Mouse (Mus musculus): ENCODE results near the gene Dnajc3.

DNA sequence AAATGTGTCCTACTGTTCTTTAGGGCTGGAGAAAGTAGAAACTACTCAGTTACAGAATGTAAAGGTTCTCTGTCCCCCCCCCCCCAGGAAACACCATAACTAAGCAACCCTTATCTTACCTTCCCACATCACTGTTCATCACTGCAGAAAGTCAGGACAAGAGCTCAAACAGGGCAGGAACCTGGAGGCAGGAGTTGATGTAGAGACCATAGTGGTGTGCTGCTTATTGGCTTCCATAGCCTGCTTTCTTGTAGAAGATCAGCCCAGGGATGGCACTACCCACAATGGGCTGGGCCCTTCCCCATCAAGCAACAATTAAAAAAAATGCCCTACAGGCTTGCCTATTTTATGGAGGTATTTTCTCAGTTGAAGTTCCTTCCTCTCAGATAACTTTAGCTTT lies 45.6 kb downstream of the Dnajc3 start:
- TF ChIP-seq GATA1 (IDR thresholded peaks at IDR 0.05; ENCODE audit: borderline replicate concordance, low read length) (no peak), FLI1 (IDR thresholded peaks at IDR 0.05; ENCODE audit: low read length) (no peak)

Data from megakaryocyte, embryonic 14.5 days (primary cell).